Mouse (Mus musculus) small intestine, adult 2 months (tissue): Measurements from ENCODE around the gene Tekt4.

ENCODE experiments used
- CTCF ChIP-seq: fragments of 200-500 bp; IDR thresholded peaks from 2 replicates; pipeline ENCODE4 v1.5.1; 2012; ENCODE audit warnings: low read depth, mild to moderate bottlenecking, control low read depth, inconsistent platforms, low read length, moderate library complexity, mixed read lengths; ENCODE audit not compliant: insufficient replicate concordance, insufficient read length; ENCODE audit errors: extremely low read depth
- POLR2A ChIP-seq: fragments of 200-500 bp; IDR thresholded peaks from 2 replicates; pipeline ENCODE4 v1.6.1; 2012; ENCODE audit warnings: low read depth, mild to moderate bottlenecking, control low read depth, inconsistent platforms, low read length, moderate library complexity

DNA sequence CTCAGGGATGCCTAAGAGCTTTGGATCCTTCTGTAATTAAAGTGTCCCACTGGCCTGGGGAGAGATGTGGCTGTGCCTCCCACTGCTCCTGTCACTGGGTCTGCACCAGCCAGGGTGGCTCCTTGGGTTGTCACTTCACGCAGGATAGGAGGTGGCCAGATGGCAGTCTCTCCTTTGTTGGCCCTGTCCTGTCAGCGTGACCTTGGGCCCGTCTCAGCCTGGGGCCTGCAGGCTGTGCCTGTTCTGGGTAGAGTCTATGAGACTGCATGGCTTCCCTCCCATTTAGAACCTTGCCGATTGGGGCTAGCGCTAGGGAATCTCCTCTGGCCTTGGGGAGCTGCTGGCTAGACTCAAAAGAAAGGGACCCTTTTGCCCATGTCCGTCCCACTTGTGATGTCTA is 13.9 kb downstream of the Tekt4 start:
- TF ChIP-seq POLR2A (no peak), CTCF (no peak)
